Mouse (Mus musculus): ENCODE measurements around the gene Thsd7a. TPM values are rescaled to one million over a fixed set of nuclear protein-coding genes. Genes with fewer than 3 reads are reported as not detected.
A peak's percentile ranks its signal among the peaks of the same experiment; 100 is the strongest.

Gene Thsd7a
- total and polyA plus RNA-seq, 3 experiments, result 1.8 to 14.3 (median 10.5) TPM

GRCm38 (mm10) chr6:12386731-12387130 is 362.5 kb downstream of the Thsd7a start:
- no peak for DNase-seq

- DNase-seq, result no peak
Observed at GRCm38 (mm10) chr6:12385591-12385990, 363.6 kb downstream of the Thsd7a start.

GRCm38 (mm10) chr6:12381136-12381778 is 368.0 kb downstream of the Thsd7a start:
- DNase-seq, result peak; percentile 39

GRCm38 (mm10) chr6:12380717-12381116 is 368.5 kb downstream of the Thsd7a start:
- DNase-seq, result no peak

- no peak for DNase-seq
Observed at GRCm38 (mm10) chr6:12358737-12359136, 390.5 kb downstream of the Thsd7a start.

- DNase-seq, result no peak
Observed at GRCm38 (mm10) chr6:12353573-12353972, 395.6 kb downstream of the Thsd7a start.

GRCm38 (mm10) chr6:12352165-12352719 is 397.0 kb downstream of the Thsd7a start:
- DNase-seq, result no peak

GRCm38 (mm10) chr6:12350753-12351152 is 398.5 kb downstream of the Thsd7a start:
- no peak for DNase-seq

GRCm38 (mm10) chr6:12349105-12349759 is 400.0 kb downstream of the Thsd7a start:
- no peak for DNase-seq

- DNase-seq, result no peak
Observed at GRCm38 (mm10) chr6:12348667-12349066, 400.5 kb downstream of the Thsd7a start.

GRCm38 (mm10) chr6:12336590-12337584 is 412.3 kb downstream of the Thsd7a start:
- DNase-seq, result no peak

- DNase-seq, result no peak
Observed at GRCm38 (mm10) chr6:12315070-12315909, 433.9 kb downstream of the Thsd7a start.

GRCm38 (mm10) chr6:12307502-12307901 is 441.7 kb downstream of the Thsd7a start:
- no peak for DNase-seq

- peak; percentile 87 for DNase-seq
Observed at GRCm38 (mm10) chr6:12262641-12263400, 486.4 kb downstream of the Thsd7a start.
